Mouse (Mus musculus): ENCODE measurements around the gene Tmbim7.

Tmbim7 gene

GRCm38 (mm10) chr5:3666585-3666984, 15.6 kb downstream of the Tmbim7 start:
- DNase-seq: no peak

- no peak for DNase-seq
Observed at GRCm38 (mm10) chr5:3669938-3670554, 19.1 kb downstream of the Tmbim7 start.

GRCm38 (mm10) chr5:3688298-3688697, 37.3 kb downstream of the Tmbim7 start:
- no peak for DNase-seq

GRCm38 (mm10) chr5:3691283-3691682, 40.3 kb downstream of the Tmbim7 start:
- DNase-seq: no peak

- DNase-seq: no peak
Observed at GRCm38 (mm10) chr5:3692956-3693355, 42.0 kb downstream of the Tmbim7 start.

- no peak for DNase-seq
Observed at GRCm38 (mm10) chr5:3695191-3695590, 44.2 kb downstream of the Tmbim7 start.

- no peak for DNase-seq
Observed at GRCm38 (mm10) chr5:3696031-3696430, 45.0 kb downstream of the Tmbim7 start.

- no peak for DNase-seq
Observed at GRCm38 (mm10) chr5:3700025-3700424, 49.0 kb downstream of the Tmbim7 start.

GRCm38 (mm10) chr5:3702180-3702579, 51.2 kb downstream of the Tmbim7 start:
- DNase-seq: no peak

- DNase-seq: no peak
Observed at GRCm38 (mm10) chr5:3715800-3716199, 64.8 kb downstream of the Tmbim7 start.

GRCm38 (mm10) chr5:3719371-3719770, 68.4 kb downstream of the Tmbim7 start:
- no peak for DNase-seq

- DNase-seq: no peak
Observed at GRCm38 (mm10) chr5:3722873-3723272, 71.9 kb downstream of the Tmbim7 start.

- DNase-seq: no peak
Observed at GRCm38 (mm10) chr5:3723415-3723814, 72.4 kb downstream of the Tmbim7 start.

- DNase-seq: no peak
Observed at GRCm38 (mm10) chr5:3725491-3725890, 74.5 kb downstream of the Tmbim7 start.

- peak; percentile 17 to 33 for DNase-seq
Observed at GRCm38 (mm10) chr5:3728820-3729219, 77.8 kb downstream of the Tmbim7 start.

Data from cerebellum, postnatal 10 days (tissue).